Mouse (Mus musculus) midbrain, embryonic 14.5 days (tissue): ENCODE measurements at regions not wholly inside any gene's neighbourhood (a gene's known extent, or its start where the extent isn't known, plus 50 kb on each side); places are given as distances from the start of the nearest gene placed in this dataset.

Source experiments
- ATAC-seq: fragments of 200-750 bp; cut with Nextera tagmentation; 2 replicates; pipeline ENCODE4 v1.8.0; 2017; ENCODE audit warnings: moderate number of reproducible peaks, moderate library complexity; ENCODE audit not compliant: low FRiP score, low TSS enrichment
- DNase-seq: peaks from one replicate; pipeline ENCODE4 v3.0.0-alpha.2; 2015
- H3K27ac ChIP-seq: fragments of 300-500 bp; sonication (generic); replicated peaks from 2 replicates; pipeline ENCODE4 v1.5.1; 2014; ENCODE audit warnings: mild to moderate bottlenecking, low read depth, low read length, moderate library complexity
- H3K27me3 ChIP-seq: fragments of 300-500 bp; sonication (generic); 2 replicates; pipeline ENCODE4 v1.6.1; 2014; ENCODE audit warnings: low read length, control low read depth, mixed read lengths; ENCODE audit not compliant: control insufficient read depth, insufficient read depth
- H3K36me3 ChIP-seq: fragments of 300-500 bp; sonication (generic); 2 replicates; pipeline ENCODE4 v1.6.1; 2014; ENCODE audit warnings: low read length, control low read depth; ENCODE audit not compliant: control insufficient read depth, insufficient read depth
- H3K4me1 ChIP-seq: fragments of 300-500 bp; sonication (generic); 2 replicates; pipeline ENCODE4 v1.6.1; 2014; ENCODE audit warnings: mild to moderate bottlenecking, antibody characterized with exemption, low read length, control low read depth; ENCODE audit not compliant: control insufficient read depth, insufficient read depth
- H3K4me2 ChIP-seq: fragments of 300-500 bp; sonication (generic); 2 replicates; pipeline ENCODE4 v1.6.1; 2014; ENCODE audit warnings: mild to moderate bottlenecking, low read length, moderate library complexity
- H3K4me3 ChIP-seq: fragments of 300-500 bp; sonication (generic); replicated peaks from 2 replicates; pipeline ENCODE4 v1.5.1; 2014; ENCODE audit warnings: low read depth, low read length
- H3K9ac ChIP-seq: fragments of 300-500 bp; sonication (generic); replicated peaks from 2 replicates; pipeline ENCODE4 v1.6.1; 2014; ENCODE audit warnings: mild to moderate bottlenecking, low read length, moderate library complexity
- H3K9me3 ChIP-seq: fragments of 300-500 bp; sonication (generic); 2 replicates; pipeline ENCODE4 v1.6.1; 2016; ENCODE audit warnings: low read length, control low read depth, mixed read lengths; ENCODE audit not compliant: control insufficient read depth
- WGBS: fragments of 180-500 bp; shearing (Covaris S2); extraction: QIAGEN DNeasy Blood & Tissue Kit; methylation state at CpG from one replicate; pipeline ENCODE4 v1.1.7; 2014; 5-methylcytosine and 5-hydroxymethylcytosine counted together

DNA sequence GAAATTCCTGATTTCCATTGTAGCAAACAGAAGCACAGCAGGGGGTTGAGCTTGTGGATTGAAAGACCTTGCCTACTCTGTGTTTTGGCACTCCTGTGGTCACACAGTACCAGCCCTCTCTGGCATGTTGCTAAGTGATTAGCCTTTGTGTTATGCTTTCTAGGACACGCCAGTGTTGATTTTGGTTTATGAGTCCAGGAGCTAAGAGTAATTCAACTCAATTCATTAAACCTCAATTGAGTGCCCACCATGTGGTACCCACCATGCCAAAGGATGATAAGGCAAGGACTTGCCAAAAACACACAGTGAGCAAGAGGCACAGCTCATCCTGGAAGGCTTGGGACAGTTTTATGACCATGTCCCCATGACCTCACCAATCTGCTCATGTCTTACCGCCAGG, 221.1 kb upstream of the Sox14 start:
- 42% methylated on average over 2 of the region's 2 CpGs for WGBS
- no peaks in the 10 kb centered on the region for H3K36me3 ChIP-seq
- H3K9ac ChIP-seq = no peak overlapping the region
- DNase-seq (peak; percentile 54), ATAC-seq (no peak)
- H3K27ac ChIP-seq = no peak overlapping the region
- H3K4me2 ChIP-seq = no peak overlapping the region
- no peak overlapping the region for H3K4me3 ChIP-seq
- H3K9me3 ChIP-seq = no peaks in the 10 kb centered on the region
- no peaks in the 10 kb centered on the region for H3K27me3 ChIP-seq
- 0 out of 2 replicates have a peak, but pooled peaks cover 6% of the 10 kb centered on the region for H3K4me1 ChIP-seq

- DNase-seq (peak; percentile 73), ATAC-seq (peak; percentile 76)
- Histone ChIP-seq H3K9me3 (no peaks in the 10 kb centered on the region), H3K4me1 (0 out of 2 replicates have a peak, but pooled peaks cover 6% of the 10 kb centered on the region), H3K4me3 (no peak overlapping the region), H3K36me3 (no peaks in the 10 kb centered on the region), H3K27me3 (no peaks in the 10 kb centered on the region), H3K27ac (no peak overlapping the region), H3K9ac (no peak overlapping the region), H3K4me2 (no peak overlapping the region)
- WGBS = 5% methylated on average over 7 of the region's 7 CpGs
Measured at GRCm38 (mm10) chr9:100095559-100095959, 219.6 kb upstream of the Sox14 start.

GRCm38 (mm10) chr9:100094956-100095558, 219.1 kb upstream of the Sox14 start:
- no peaks in the 10 kb centered on the region for H3K27me3 ChIP-seq
- ATAC-seq (no peak; the same call in 1 of the 2 replicates), DNase-seq (no peak)
- no peak overlapping the region for H3K4me3 ChIP-seq
- H3K4me1 ChIP-seq = 0 out of 2 replicates have a peak, but pooled peaks cover 6% of the 10 kb centered on the region
- 43% methylated on average over 6 of the region's 6 CpGs for whole genome bisulfite sequencing
- 0 out of 2 replicates have a peak overlapping the region, but pooled peaks have one; percentile 26 for H3K27ac ChIP-seq
- H3K4me2 ChIP-seq = no peak overlapping the region
- H3K36me3 ChIP-seq = no peaks in the 10 kb centered on the region
- H3K9ac ChIP-seq = no peak overlapping the region
- no peaks in the 10 kb centered on the region for H3K9me3 ChIP-seq

GRCm38 (mm10) chr9:100071141-100071540, 195.2 kb upstream of the Sox14 start:
- H3K36me3 ChIP-seq = no peaks in the 10 kb centered on the region
- ATAC-seq (no peak), DNase-seq (no peak)
- WGBS = 93% methylated on average over 5 of the region's 5 CpGs
- no peak overlapping the region for H3K27ac ChIP-seq
- no peaks in the 10 kb centered on the region for H3K9me3 ChIP-seq
- no peaks in the 10 kb centered on the region for H3K4me1 ChIP-seq
- H3K4me2 ChIP-seq = no peak overlapping the region
- H3K9ac ChIP-seq = no peak overlapping the region
- no peaks in the 10 kb centered on the region for H3K27me3 ChIP-seq
- H3K4me3 ChIP-seq = no peak overlapping the region

GRCm38 (mm10) chr9:100058541-100058940, 182.6 kb upstream of the Sox14 start:
- no peaks in the 10 kb centered on the region for H3K4me1 ChIP-seq
- no peak overlapping the region for H3K4me3 ChIP-seq
- no peak overlapping the region for H3K4me2 ChIP-seq
- H3K9ac ChIP-seq = no peak overlapping the region
- DNase-seq (no peak), ATAC-seq (no peak)
- no peak overlapping the region for H3K27ac ChIP-seq
- 0 out of 2 replicates have a peak, but pooled peaks cover 4% of the 10 kb centered on the region for H3K9me3 ChIP-seq
- no peaks in the 10 kb centered on the region for H3K27me3 ChIP-seq
- no peaks in the 10 kb centered on the region for H3K36me3 ChIP-seq
- 80% methylated on average over 1 of the region's 1 CpGs for WGBS

DNA sequence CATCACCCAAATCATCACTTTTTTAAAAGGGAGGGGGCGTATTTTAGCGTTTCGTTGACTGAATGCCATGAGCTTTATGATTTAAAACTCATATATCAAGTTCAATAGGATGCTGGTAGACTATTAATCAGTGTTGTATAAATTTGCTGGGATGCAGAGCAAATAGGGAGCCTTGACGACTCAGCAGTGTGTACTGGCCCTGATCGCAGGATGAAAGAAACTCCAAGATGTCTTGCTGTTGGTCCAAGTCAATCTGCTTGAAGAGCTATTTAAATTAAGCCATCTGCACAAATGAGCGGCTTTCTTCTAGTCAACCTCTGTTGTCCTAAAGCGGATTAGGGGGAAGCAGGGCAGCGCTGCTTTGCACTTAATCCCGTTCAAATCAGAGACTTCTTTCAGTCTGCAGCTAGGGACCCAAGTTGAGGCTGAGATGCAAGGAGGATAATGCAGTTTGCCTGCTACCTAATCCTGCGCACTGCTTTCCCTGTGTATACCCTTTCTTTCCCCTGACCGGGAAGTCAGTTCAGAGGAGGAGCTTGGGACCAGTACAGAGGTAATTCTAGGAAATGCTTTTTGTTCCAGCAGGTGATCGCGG, 170.3 kb upstream of the Sox14 start:
- 13% methylated on average over 13 of the region's 13 CpGs for WGBS
- Histone ChIP-seq H3K4me2 (peak overlapping the region; percentile 33), H3K27ac (no peak overlapping the region), H3K9me3 (0 out of 2 replicates have a peak, but pooled peaks cover 4% of the 10 kb centered on the region), H3K4me3 (no peak overlapping the region), H3K4me1 (0 out of 2 replicates have a peak, but pooled peaks cover 5% of the 10 kb centered on the region), H3K36me3 (no peaks in the 10 kb centered on the region), H3K27me3 (peaks cover 10% of the 10 kb centered on the region; the same call in 1 of the 2 replicates), H3K9ac (no peak overlapping the region)
- DNase-seq (peak; percentile 68), ATAC-seq (no peak)

DNA sequence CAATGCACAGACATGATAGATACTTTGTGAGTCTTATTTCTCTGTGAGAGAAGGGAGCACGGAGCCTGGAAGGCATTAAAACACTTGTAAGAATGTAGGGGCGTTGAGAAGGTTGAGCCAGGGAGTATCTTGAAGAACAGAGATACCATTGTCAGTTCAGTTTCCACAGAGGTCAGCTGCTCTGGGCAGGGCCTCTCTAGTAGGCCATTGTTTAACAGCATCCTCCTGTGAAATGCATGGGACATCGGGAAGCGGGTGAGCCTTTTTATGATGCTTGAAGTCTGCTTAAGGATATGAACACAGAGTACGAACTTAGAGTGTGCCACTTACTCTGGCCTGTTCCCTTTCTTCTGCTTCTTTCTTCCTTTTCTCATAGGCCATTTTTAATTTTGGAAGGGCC, 169.7 kb upstream of the Sox14 start:
- Histone ChIP-seq H3K4me3 (no peak overlapping the region), H3K27ac (no peak overlapping the region), H3K36me3 (no peaks in the 10 kb centered on the region), H3K9ac (no peak overlapping the region), H3K9me3 (0 out of 2 replicates have a peak, but pooled peaks cover 4% of the 10 kb centered on the region), H3K27me3 (peaks cover 10% of the 10 kb centered on the region; the same call in 1 of the 2 replicates), H3K4me2 (no peak overlapping the region), H3K4me1 (0 out of 2 replicates have a peak, but pooled peaks cover 5% of the 10 kb centered on the region)
- WGBS = 13% methylated on average over 5 of the region's 5 CpGs
- ATAC-seq (no peak), DNase-seq (no peak)

DNA sequence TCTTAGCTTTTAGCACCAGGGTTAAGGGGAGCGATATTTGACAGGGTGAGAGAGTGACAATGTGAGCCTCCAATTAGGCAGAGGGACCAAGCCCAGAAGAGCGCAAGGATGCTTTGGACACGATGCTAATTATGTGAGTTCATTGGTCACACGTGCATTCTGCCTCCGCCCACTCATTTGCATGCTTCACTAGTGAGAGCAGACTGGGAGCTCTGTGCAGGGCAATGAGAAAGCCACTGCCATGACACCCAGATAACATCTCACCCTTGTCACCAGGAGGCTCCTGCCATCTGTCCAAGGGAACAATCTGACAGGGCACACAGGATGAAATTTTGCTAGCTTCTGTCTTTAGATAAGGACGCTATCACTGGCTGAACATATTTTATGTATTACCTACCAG, 165.8 kb upstream of the Sox14 start:
- Histone ChIP-seq H3K4me1 (0 out of 2 replicates have a peak, but pooled peaks cover 5% of the 10 kb centered on the region), H3K4me3 (no peak overlapping the region), H3K36me3 (no peaks in the 10 kb centered on the region), H3K27ac (no peak overlapping the region), H3K27me3 (0 out of 2 replicates have a peak, but pooled peaks cover 7% of the 10 kb centered on the region), H3K9me3 (no peaks in the 10 kb centered on the region), H3K4me2 (no peak overlapping the region), H3K9ac (no peak overlapping the region)
- DNase-seq (peak; percentile 37), ATAC-seq (no peak)
- WGBS = 46% methylated on average over 6 of the region's 6 CpGs

DNA sequence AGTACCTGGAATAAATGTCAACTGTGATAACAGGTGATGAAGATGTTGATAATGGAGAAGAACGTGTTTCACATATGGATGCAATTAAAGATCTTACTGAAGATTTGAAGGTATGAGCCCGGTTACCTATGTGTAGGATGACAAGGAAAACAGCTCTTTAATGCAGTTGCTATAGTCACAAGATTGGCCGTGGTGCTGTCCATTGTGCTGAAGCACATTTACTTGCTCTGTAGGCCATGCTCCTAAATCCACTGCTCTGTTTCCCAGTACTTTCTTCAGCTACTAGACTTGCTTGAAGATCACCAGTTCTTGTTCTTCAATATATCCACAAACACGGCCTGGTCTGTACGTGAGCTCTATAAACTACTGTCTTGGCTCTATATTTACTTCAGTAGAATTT, 147.7 kb upstream of the Sox14 start:
- 68% methylated on average over 5 of the region's 5 CpGs for WGBS
- Histone ChIP-seq H3K4me3 (no peak overlapping the region), H3K4me1 (no peaks in the 10 kb centered on the region), H3K9me3 (no peaks in the 10 kb centered on the region), H3K9ac (no peak overlapping the region), H3K36me3 (no peaks in the 10 kb centered on the region), H3K27me3 (no peaks in the 10 kb centered on the region), H3K4me2 (no peak overlapping the region), H3K27ac (no peak overlapping the region)
- ATAC-seq = no peak
- no peak for DNase-seq
